Mouse (Mus musculus): ENCODE data around the gene Mbnl2. TPM values are rescaled to one million over a fixed set of nuclear protein-coding genes. Genes with fewer than 3 reads are reported as not detected.

The Mbnl2 gene
- polyA plus RNA-seq, 1 experiment from 2014 or later, result 15.1 TPM

GRCm38 (mm10) chr14:120378002-120378401, 102.5 kb downstream of the Mbnl2 start:
- no peak for ATAC-seq (ENCODE audit: insufficient read depth)
- Histone ChIP-seq H3K9ac (no peak overlapping the region), H3K27ac (replicated peaks) (no peak overlapping the region)

DNA sequence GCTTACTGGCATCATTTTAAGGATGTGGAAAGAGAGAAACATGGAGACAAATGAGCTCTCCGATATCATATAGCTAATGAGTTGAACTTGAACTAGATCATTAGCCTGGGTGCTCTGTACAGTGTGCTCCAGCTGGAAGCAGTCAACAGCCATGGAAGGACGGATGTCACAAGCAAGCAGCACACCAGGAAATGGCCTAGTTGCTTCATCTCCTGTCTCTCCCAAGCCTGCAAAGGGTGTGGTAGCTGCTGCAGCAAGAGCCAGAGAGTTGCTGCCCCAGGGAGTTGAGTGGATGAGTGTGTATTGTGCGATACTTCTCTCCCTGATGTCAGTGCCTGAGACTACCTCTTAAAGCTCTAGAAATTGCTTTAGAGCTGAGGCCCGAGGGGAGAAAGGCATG, 104.2 kb downstream of the Mbnl2 start:
- Histone ChIP-seq H3K9me3 (replicated peaks) (no peaks in the 10 kb centered on the region), H3K9ac (no peak overlapping the region), H3K4me2 (no peak overlapping the region), H3K27ac (replicated peaks) (no peak overlapping the region), H3K4me3 (replicated peaks) (no peak overlapping the region), H3K4me1 (replicated peaks) (0 out of 2 replicates have a peak, but pooled peaks cover 7% of the 10 kb centered on the region), H3K36me3 (replicated peaks) (0 out of 2 replicates have a peak, but pooled peaks cover 4% of the 10 kb centered on the region), H3K27me3 (no peaks in the 10 kb centered on the region)
- ATAC-seq (ENCODE audit: insufficient read depth), result peak; percentile 49; the same call in 1 of the 2 replicates
- WGBS (ENCODE audit: insufficient replicate concordance), result 59% methylated on average over 4 of the region's 4 CpGs

More at GRCm38 (mm10) chr14:120378002-120378401, 102.5 kb downstream of the Mbnl2 start:
- Histone ChIP-seq H3K4me3 (replicated peaks) (no peak overlapping the region), H3K4me2 (no peak overlapping the region), H3K9me3 (replicated peaks) (no peaks in the 10 kb centered on the region), H3K27me3 (no peaks in the 10 kb centered on the region), H3K36me3 (replicated peaks) (0 out of 2 replicates have a peak, but pooled peaks cover 4% of the 10 kb centered on the region), H3K4me1 (replicated peaks) (0 out of 2 replicates have a peak, but pooled peaks cover 7% of the 10 kb centered on the region)
- 73% methylated on average over 8 of the region's 8 CpGs for whole genome bisulfite sequencing (ENCODE audit: insufficient replicate concordance)

- Histone ChIP-seq H3K27ac (replicated peaks) (no peak overlapping the region), H3K4me3 (replicated peaks) (no peak overlapping the region), H3K4me1 (replicated peaks) (0 out of 2 replicates have a peak, but pooled peaks cover 7% of the 10 kb centered on the region), H3K4me2 (no peak overlapping the region), H3K9ac (no peak overlapping the region), H3K9me3 (replicated peaks) (no peaks in the 10 kb centered on the region), H3K36me3 (replicated peaks) (0 out of 2 replicates have a peak, but pooled peaks cover 4% of the 10 kb centered on the region), H3K27me3 (no peaks in the 10 kb centered on the region)
- 79% methylated on average over 26 of the region's 26 CpGs for WGBS (ENCODE audit: insufficient replicate concordance)
- ATAC-seq (ENCODE audit: insufficient read depth), result no peak
Observed at GRCm38 (mm10) chr14:120381378-120382134, 106.1 kb downstream of the Mbnl2 start.

- Histone ChIP-seq H3K9me3 (replicated peaks) (no peaks in the 10 kb centered on the region), H3K4me1 (replicated peaks) (0 out of 2 replicates have a peak, but pooled peaks cover 9% of the 10 kb centered on the region), H3K27me3 (no peaks in the 10 kb centered on the region), H3K27ac (replicated peaks) (no peak overlapping the region), H3K9ac (no peak overlapping the region), H3K4me2 (no peak overlapping the region), H3K36me3 (replicated peaks) (0 out of 2 replicates have a peak, but pooled peaks cover 4% of the 10 kb centered on the region), H3K4me3 (replicated peaks) (no peak overlapping the region)
- 39% methylated on average over 5 of the region's 5 CpGs for WGBS (ENCODE audit: insufficient replicate concordance)
- ATAC-seq (ENCODE audit: insufficient read depth), result no peak
Observed at GRCm38 (mm10) chr14:120382179-120382578, 106.7 kb downstream of the Mbnl2 start.

GRCm38 (mm10) chr14:120383186-120383851, 107.8 kb downstream of the Mbnl2 start:
- Histone ChIP-seq H3K36me3 (replicated peaks) (0 out of 2 replicates have a peak, but pooled peaks cover 4% of the 10 kb centered on the region), H3K9me3 (replicated peaks) (no peaks in the 10 kb centered on the region), H3K9ac (no peak overlapping the region), H3K4me2 (no peak overlapping the region), H3K27ac (replicated peaks) (no peak overlapping the region), H3K4me1 (replicated peaks) (0 out of 2 replicates have a peak, but pooled peaks cover 6% of the 10 kb centered on the region), H3K27me3 (no peaks in the 10 kb centered on the region), H3K4me3 (replicated peaks) (no peak overlapping the region)
- 76% methylated on average over 11 of the region's 11 CpGs for WGBS (ENCODE audit: insufficient replicate concordance)
- no peak for ATAC-seq (ENCODE audit: insufficient read depth)

DNA sequence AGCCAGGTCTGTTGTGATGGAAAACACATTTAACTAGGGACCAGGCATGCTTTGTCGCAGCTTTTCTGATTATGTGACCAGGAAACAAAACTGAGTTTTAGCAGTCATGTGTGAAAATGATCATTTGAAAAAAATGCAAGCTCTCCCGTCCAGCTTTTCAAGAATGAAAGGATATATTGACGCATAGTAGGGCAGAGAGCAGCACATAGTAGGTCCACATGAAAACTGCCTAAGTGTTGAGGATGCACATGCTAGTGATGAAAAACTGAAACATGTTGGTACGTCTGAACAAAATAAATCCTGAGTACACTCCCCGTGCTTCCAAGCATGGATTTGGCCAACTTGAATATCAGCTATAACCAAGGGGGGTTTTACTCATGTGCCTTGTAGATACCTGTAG, 109.1 kb downstream of the Mbnl2 start:
- no peak overlapping the region for H3K4me2 ChIP-seq
- peaks cover 6% of the 10 kb centered on the region; the same call in 1 of the 2 replicates for H3K4me1 ChIP-seq (replicated peaks)
- no peak overlapping the region for H3K27ac ChIP-seq (replicated peaks)
- no peaks in the 10 kb centered on the region for H3K27me3 ChIP-seq
- no peak for ATAC-seq (ENCODE audit: insufficient read depth)
- H3K9me3 ChIP-seq (replicated peaks), result no peaks in the 10 kb centered on the region
- H3K9ac ChIP-seq, result no peak overlapping the region
- no peak overlapping the region for H3K4me3 ChIP-seq (replicated peaks)
- WGBS (ENCODE audit: insufficient replicate concordance), result 74% methylated on average over 5 of the region's 5 CpGs
- peaks cover 5% of the 10 kb centered on the region; the same call in 1 of the 2 replicates for H3K36me3 ChIP-seq (replicated peaks)

GRCm38 (mm10) chr14:120387293-120387692, 111.8 kb downstream of the Mbnl2 start:
- peaks cover 11% of the 10 kb centered on the region for H3K36me3 ChIP-seq (replicated peaks)
- no peak overlapping the region for H3K27ac ChIP-seq (replicated peaks)
- H3K9me3 ChIP-seq (replicated peaks), result no peaks in the 10 kb centered on the region
- peaks cover 3% of the 10 kb centered on the region; the same call in 1 of the 2 replicates for H3K4me1 ChIP-seq (replicated peaks)
- 49% methylated on average over 4 of the region's 4 CpGs for WGBS (ENCODE audit: insufficient replicate concordance)
- H3K9ac ChIP-seq, result no peak overlapping the region
- ATAC-seq (ENCODE audit: insufficient read depth), result no peak
- no peaks in the 10 kb centered on the region for H3K27me3 ChIP-seq
- no peak overlapping the region for H3K4me2 ChIP-seq
- no peak overlapping the region for H3K4me3 ChIP-seq (replicated peaks)

DNA sequence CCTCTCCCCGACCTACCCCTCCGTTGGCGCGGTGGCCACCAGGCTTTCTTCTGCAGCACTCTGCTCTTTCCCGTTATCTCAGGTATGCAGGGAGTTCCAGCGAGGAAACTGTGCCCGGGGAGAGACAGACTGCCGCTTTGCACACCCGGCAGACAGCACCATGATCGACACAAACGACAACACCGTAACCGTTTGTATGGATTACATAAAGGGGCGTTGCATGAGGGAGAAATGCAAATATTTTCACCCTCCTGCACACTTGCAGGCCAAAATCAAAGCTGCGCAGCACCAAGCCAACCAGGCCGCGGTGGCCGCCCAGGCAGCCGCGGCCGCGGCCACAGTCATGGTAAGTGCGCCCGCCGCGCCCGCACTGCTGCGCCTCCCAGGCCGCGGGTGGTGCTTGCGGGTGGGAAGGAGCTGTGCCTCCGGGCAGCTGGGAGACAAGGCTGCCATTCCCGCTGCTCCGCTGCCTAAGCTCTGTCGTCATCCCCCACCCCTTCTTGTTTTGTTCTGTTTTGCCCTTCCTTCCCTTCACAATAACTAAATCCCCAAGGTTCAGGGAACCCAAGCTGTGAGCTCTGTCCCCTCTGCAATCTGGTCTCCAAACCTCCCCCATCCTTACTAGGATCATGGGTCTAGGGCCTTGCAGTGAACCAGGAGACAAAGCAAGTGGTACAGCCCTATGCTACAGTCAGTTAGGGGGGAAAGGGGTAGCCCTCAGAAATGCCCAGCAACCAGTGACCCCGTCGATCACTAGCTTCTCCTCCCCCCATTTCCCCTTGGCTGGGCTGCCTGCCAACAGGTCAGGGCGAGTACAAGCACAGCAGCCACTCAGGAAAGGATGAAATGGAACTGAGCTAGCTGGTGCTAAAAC, 113.6 kb downstream of the Mbnl2 start:
- H3K4me3 ChIP-seq (replicated peaks), result 0 out of 2 replicates have a peak overlapping the region, but pooled peaks have one; percentile 5
- no peaks in the 10 kb centered on the region for H3K27me3 ChIP-seq
- peak; percentile 18; the same call in 1 of the 2 replicates for ATAC-seq (ENCODE audit: insufficient read depth)
- peaks cover 3% of the 10 kb centered on the region; the same call in 1 of the 2 replicates for H3K4me1 ChIP-seq (replicated peaks)
- 51% methylated on average over 38 of the region's 38 CpGs for WGBS (ENCODE audit: insufficient replicate concordance)
- no peak overlapping the region for H3K27ac ChIP-seq (replicated peaks)
- peaks cover 11% of the 10 kb centered on the region for H3K36me3 ChIP-seq (replicated peaks)
- H3K9ac ChIP-seq, result no peak overlapping the region
- H3K4me2 ChIP-seq, result peak overlapping the region; percentile 50
- no peaks in the 10 kb centered on the region for H3K9me3 ChIP-seq (replicated peaks)

DNA sequence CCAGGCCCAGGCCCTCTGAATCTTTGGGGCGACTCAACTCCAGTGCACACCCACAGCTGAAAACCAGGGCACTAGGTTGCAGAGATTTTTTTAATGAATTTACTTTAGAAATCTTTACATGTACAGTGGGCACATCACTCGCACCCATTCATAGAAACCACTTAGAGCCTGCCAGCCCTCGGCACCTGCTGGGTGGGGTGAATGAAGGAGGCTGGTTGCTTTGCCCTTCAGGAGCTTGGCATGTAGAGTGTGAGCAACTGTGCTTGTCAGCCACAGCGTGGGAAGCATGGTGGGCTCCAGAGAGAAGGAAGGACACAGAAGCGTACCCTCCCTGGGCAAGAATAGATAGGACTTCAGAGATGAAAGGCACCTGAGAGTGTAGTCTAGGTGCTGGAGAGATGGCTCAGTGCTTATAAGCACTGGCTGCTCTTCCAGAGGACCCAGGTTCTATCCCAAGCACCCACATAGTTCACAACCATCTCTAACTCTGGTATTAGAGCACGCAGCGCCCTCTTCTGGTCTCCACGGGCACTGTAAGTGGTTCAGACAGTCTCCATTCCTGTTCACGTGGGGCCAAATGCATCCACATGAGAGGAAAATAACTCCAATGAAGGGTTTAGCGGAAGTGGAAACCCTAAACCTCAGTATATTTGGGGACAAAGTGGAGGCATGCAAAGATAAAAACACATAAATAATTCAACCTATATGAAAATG, 114.9 kb downstream of the Mbnl2 start:
- no peaks in the 10 kb centered on the region for H3K27me3 ChIP-seq
- no peaks in the 10 kb centered on the region for H3K9me3 ChIP-seq (replicated peaks)
- H3K27ac ChIP-seq (replicated peaks), result no peak overlapping the region
- ATAC-seq (ENCODE audit: insufficient read depth), result no peak
- H3K36me3 ChIP-seq (replicated peaks), result peaks cover 11% of the 10 kb centered on the region
- 77% methylated on average over 10 of the region's 10 CpGs for WGBS (ENCODE audit: insufficient replicate concordance)
- H3K9ac ChIP-seq, result no peak overlapping the region
- no peak overlapping the region for H3K4me2 ChIP-seq
- peaks cover 3% of the 10 kb centered on the region; the same call in 1 of the 2 replicates for H3K4me1 ChIP-seq (replicated peaks)
- H3K4me3 ChIP-seq (replicated peaks), result no peak overlapping the region

- Histone ChIP-seq H3K4me2 (no peak overlapping the region), H3K27ac (replicated peaks) (no peak overlapping the region), H3K36me3 (replicated peaks) (peaks cover 11% of the 10 kb centered on the region), H3K9me3 (replicated peaks) (no peaks in the 10 kb centered on the region), H3K4me1 (replicated peaks) (peaks cover 3% of the 10 kb centered on the region; the same call in 1 of the 2 replicates), H3K27me3 (no peaks in the 10 kb centered on the region), H3K4me3 (replicated peaks) (no peak overlapping the region), H3K9ac (no peak overlapping the region)
- ATAC-seq (ENCODE audit: insufficient read depth), result no peak
- 76% methylated on average over 10 of the region's 10 CpGs for WGBS (ENCODE audit: insufficient replicate concordance)
Observed at GRCm38 (mm10) chr14:120391701-120392100, 116.2 kb downstream of the Mbnl2 start.

All from liver, embryonic 15.5 days (tissue).